Comparison of ENCODE assay signal across 10 mouse cellular contexts in genomic region chr6:66382347-66383010, GRCm38 (mm10).
"Had no signal": no experiment of that assay in that cellular context is flagged by ENCODE, and none has a peak within 500 bp of the region (broad histone marks: within the 10 kb centered on the region; RNA-seq: fewer than 3 reads in every experiment).

No protein-coding gene starts in this region.

- H3K4me3 ChIP-seq: midbrain, embryonic 13.5 days had no signal

- H3K9me3 ChIP-seq: midbrain, embryonic 13.5 days had no signal

- H3K4me1 ChIP-seq: midbrain, embryonic 13.5 days had no signal

- H3K27me3 ChIP-seq: midbrain, embryonic 13.5 days had no signal

- H3K4me2 ChIP-seq: midbrain, embryonic 13.5 days had no signal

- DNase-seq: kidney, adult 2 months; kidney, postnatal 4 days; left cerebral cortex, postnatal 4 days; lung, adult 18-20 months; right cerebral cortex, postnatal 14 days; thymus, adult 18-20 months; thymus, postnatal 14 days had no signal

- H3K36me3 ChIP-seq: midbrain, embryonic 13.5 days had no signal

- H3K9ac ChIP-seq: liver, embryonic 14.5 days; midbrain, embryonic 13.5 days had no signal

- H3K27ac ChIP-seq: liver, embryonic 14.5 days; midbrain, embryonic 13.5 days; stomach, postnatal 0 days had no signal

- ATAC-seq: midbrain, embryonic 13.5 days had no signal
